Mouse (Mus musculus): ENCODE results near the gene Nat8f4. TPM values are rescaled to one million over a fixed set of nuclear protein-coding genes. Genes with fewer than 3 reads are reported as not detected.
A peak's percentile ranks its signal among the peaks of the same experiment; 100 is the strongest.
"Not testable (repeated sequence)": the region's sequence is repeated elsewhere in the genome, so short reads cannot be mapped to it uniquely, and the experiment has no call there.

Nat8f4 gene
- polyA plus RNA-seq (2012; rRNA removed) (1.7 TPM in 2 replicates), polyA plus RNA-seq (2014; fragmentation: Nextera tagmentation; extraction: Ambion mirVana) (1.9 and 2.0 TPM in 2 replicates)

DNA sequence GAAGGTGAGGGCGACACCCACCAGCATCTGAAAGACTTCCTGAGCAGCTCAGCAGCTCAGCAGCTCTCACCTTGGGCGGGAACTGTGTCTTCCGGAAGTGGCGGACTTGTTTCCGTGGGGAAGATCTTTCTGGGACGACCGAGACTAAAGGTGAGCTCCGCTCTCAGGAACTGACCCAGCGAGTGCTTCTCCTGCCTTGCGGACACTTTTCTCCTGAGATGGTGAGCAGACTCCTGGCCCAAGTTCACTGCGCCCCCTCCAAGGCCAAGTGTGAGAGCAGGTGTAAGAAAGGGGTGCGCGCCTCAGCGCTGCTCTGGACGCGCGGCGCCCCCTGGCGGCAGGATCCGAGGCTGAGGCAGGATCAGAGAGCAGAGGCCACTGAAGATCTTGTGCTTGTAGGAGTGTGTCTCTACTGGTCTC lies at the start of gene Nat8f4:
Nat8f4 (minus strand) TSS at position 243 of the 420 bp plus-strand sequence.
- H3K9me3 ChIP-seq (ENCODE audit: control insufficient read depth, low read length); H3K27ac ChIP-seq (replicated peaks; ENCODE audit: low read depth, low read length); H3K4me3 ChIP-seq (replicated peaks; ENCODE audit: low read length); DNase-seq (ENCODE audit: low spot score); H3K9ac ChIP-seq (ENCODE audit: low read depth, low read length, severe bottlenecking); H3K27me3 ChIP-seq (ENCODE audit: control insufficient read depth, insufficient read depth, low read length); H3K36me3 ChIP-seq (ENCODE audit: control insufficient read depth, insufficient read depth, low read length); H3K4me1 ChIP-seq (ENCODE audit: control insufficient read depth, insufficient read depth, low read length): not testable (repeated sequence)
- 19% methylated on average over 20 of the region's 20 CpGs for WGBS
- peak; percentile 62; the same call in 1 of the 2 replicates for ATAC-seq (ENCODE audit: low FRiP score, low read depth)
- H3K4me2 ChIP-seq (replicated peaks; ENCODE audit: low read depth, low read length, severe bottlenecking): peak within 1 kb of the TSS; percentile 19

GRCm38 (mm10) chr6:85948549-85948948 lies 43.9 kb upstream of the Nat8f4 start:
- Histone ChIP-seq H3K27ac (replicated peaks; ENCODE audit: low read depth, low read length) (no peak overlapping the region), H3K27me3 (ENCODE audit: control insufficient read depth, insufficient read depth, low read length) (no peaks in the 10 kb centered on the region), H3K36me3 (ENCODE audit: control insufficient read depth, insufficient read depth, low read length) (peaks cover 95% of the 10 kb centered on the region), H3K9ac (ENCODE audit: low read depth, low read length, severe bottlenecking) (no peak overlapping the region), H3K4me1 (ENCODE audit: control insufficient read depth, insufficient read depth, low read length) (no peaks in the 10 kb centered on the region), H3K4me2 (replicated peaks; ENCODE audit: low read depth, low read length, severe bottlenecking) (no peak overlapping the region), H3K9me3 (ENCODE audit: control insufficient read depth, low read length) (no peaks in the 10 kb centered on the region), H3K4me3 (replicated peaks; ENCODE audit: low read length) (no peak overlapping the region)
- TF ChIP-seq POLR2A (IDR thresholded peaks at IDR 0.05; ENCODE audit: borderline replicate concordance, extremely low read depth, insufficient read depth, insufficient read length): no peak
- WGBS: 83% methylated on average over 6 of the region's 6 CpGs
- DNase-seq (ENCODE audit: low spot score) (no peak), ATAC-seq (ENCODE audit: low FRiP score, low read depth) (no peak)

DNA sequence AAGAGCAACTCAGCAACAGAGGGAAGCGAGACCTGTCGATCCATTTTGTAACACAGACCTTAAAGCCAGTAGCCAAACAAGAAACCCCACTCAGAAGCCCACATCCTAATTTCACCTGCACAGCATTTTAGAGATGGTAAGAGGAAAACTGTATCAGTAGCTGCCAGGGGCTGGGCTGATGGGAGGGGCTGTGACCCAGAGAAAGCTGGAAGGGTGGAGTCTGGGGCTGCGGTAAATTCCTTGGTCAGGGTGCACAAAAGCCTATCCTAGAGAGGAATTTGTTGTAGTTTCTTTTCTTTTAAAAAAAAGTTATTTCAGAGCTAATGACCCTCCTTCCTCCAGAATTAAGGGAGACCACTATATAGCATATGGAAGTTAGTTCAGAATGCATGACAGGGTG lies 37.8 kb upstream of the Nat8f4 start:
- Histone ChIP-seq H3K36me3 (ENCODE audit: control insufficient read depth, insufficient read depth, low read length) (peaks cover 55% of the 10 kb centered on the region), H3K4me2 (replicated peaks; ENCODE audit: low read depth, low read length, severe bottlenecking) (no peak overlapping the region), H3K27ac (replicated peaks; ENCODE audit: low read depth, low read length) (no peak overlapping the region), H3K9ac (ENCODE audit: low read depth, low read length, severe bottlenecking) (no peak overlapping the region), H3K4me3 (replicated peaks; ENCODE audit: low read length) (no peak overlapping the region), H3K4me1 (ENCODE audit: control insufficient read depth, insufficient read depth, low read length) (no peaks in the 10 kb centered on the region), H3K27me3 (ENCODE audit: control insufficient read depth, insufficient read depth, low read length) (no peaks in the 10 kb centered on the region), H3K9me3 (ENCODE audit: control insufficient read depth, low read length) (no peaks in the 10 kb centered on the region)
- DNase-seq (ENCODE audit: low spot score) (no peak), ATAC-seq (ENCODE audit: low FRiP score, low read depth) (no peak)
- 95% methylated on average over 3 of the region's 3 CpGs for WGBS
- TF ChIP-seq POLR2A (IDR thresholded peaks at IDR 0.05; ENCODE audit: borderline replicate concordance, extremely low read depth, insufficient read depth, insufficient read length): no peak

GRCm38 (mm10) chr6:85938701-85939100 lies 34.0 kb upstream of the Nat8f4 start:
- no peaks in the 10 kb centered on the region for H3K4me1 ChIP-seq (ENCODE audit: control insufficient read depth, insufficient read depth, low read length)
- TF ChIP-seq POLR2A (IDR thresholded peaks at IDR 0.05; ENCODE audit: borderline replicate concordance, extremely low read depth, insufficient read depth, insufficient read length): no peak
- no peaks in the 10 kb centered on the region for H3K9me3 ChIP-seq (ENCODE audit: control insufficient read depth, low read length)
- H3K27ac ChIP-seq (replicated peaks; ENCODE audit: low read depth, low read length): no peak overlapping the region
- H3K27me3 ChIP-seq (ENCODE audit: control insufficient read depth, insufficient read depth, low read length): no peaks in the 10 kb centered on the region
- ATAC-seq (ENCODE audit: low FRiP score, low read depth) (no peak), DNase-seq (ENCODE audit: low spot score) (no peak)
- 75% methylated on average over 10 of the region's 10 CpGs for WGBS
- H3K36me3 ChIP-seq (ENCODE audit: control insufficient read depth, insufficient read depth, low read length): peaks cover 18% of the 10 kb centered on the region
- no peak overlapping the region for H3K4me3 ChIP-seq (replicated peaks; ENCODE audit: low read length)
- no peak overlapping the region for H3K4me2 ChIP-seq (replicated peaks; ENCODE audit: low read depth, low read length, severe bottlenecking)
- no peak overlapping the region for H3K9ac ChIP-seq (ENCODE audit: low read depth, low read length, severe bottlenecking)

DNA sequence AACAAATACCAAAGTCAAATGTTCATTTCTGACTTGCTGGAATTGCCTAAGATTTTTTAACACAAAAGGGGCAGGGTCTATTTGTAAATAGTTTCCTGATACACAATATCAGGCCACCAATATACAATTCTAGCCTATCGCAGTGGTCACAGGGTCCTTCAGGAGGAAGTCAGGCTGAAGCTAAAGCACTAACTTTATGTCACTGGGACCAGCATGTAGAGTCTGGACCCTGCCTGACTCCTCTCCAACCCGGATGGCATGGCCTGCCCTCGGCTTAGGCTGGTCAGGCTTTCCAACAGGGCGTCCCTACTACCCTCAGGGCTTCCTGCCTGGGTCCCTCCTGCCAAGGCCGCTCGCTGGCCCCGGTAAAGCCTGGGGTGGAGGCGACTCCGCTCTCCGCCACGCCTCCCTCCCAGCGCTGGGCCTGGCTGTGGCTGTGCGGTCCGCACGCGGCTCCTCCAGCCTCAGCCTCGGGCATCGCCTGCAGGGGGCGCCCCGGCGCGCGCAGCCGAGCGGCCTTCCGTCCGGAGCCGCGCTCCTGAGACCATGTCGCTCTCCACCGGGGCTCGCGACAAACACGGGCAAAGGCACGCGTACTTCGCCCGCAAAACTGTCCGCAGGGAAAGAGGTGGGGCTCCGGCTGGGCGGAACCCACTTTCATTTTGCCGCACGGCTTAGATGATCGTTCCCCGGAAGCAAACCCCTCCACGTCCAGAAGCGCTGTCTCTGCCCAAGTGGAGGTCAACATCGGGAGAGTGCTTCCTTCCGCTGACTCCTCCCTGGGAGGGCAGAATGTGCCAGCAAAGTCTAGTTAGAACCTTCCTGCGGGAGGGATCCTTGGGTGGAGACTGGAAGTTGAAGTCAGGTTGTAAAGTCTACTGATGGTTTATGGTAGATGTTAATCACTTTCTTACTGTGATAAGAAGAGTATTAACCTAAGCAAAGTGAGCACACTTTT lies 32.1 kb upstream of the Nat8f4 start:
- peak overlapping the region; percentile 59 for H3K9ac ChIP-seq (ENCODE audit: low read depth, low read length, severe bottlenecking)
- H3K4me2 ChIP-seq (replicated peaks; ENCODE audit: low read depth, low read length, severe bottlenecking): peak overlapping the region; percentile 59
- not testable (repeated sequence) for H3K27me3 ChIP-seq (ENCODE audit: control insufficient read depth, insufficient read depth, low read length); H3K9me3 ChIP-seq (ENCODE audit: control insufficient read depth, low read length); H3K4me1 ChIP-seq (ENCODE audit: control insufficient read depth, insufficient read depth, low read length); H3K36me3 ChIP-seq (ENCODE audit: control insufficient read depth, insufficient read depth, low read length)
- 1% methylated on average over 45 of the region's 50 CpGs for WGBS
- DNase-seq (ENCODE audit: low spot score) (peak; percentile 66), ATAC-seq (ENCODE audit: low FRiP score, low read depth) (peak; percentile 93)
- H3K27ac ChIP-seq (replicated peaks; ENCODE audit: low read depth, low read length): 0 out of 2 replicates have a peak overlapping the region, but pooled peaks have one; percentile 33
- TF ChIP-seq POLR2A (IDR thresholded peaks at IDR 0.05; ENCODE audit: borderline replicate concordance, extremely low read depth, insufficient read depth, insufficient read length): peak; percentile 17; the same call in 1 of the 2 replicates
- peak overlapping the region; percentile 45 for H3K4me3 ChIP-seq (replicated peaks; ENCODE audit: low read length)
